Mouse (Mus musculus): ENCODE measurements around the gene Rnaset2a. TPM values are rescaled to one million over a fixed set of nuclear protein-coding genes. Genes with fewer than 3 reads are reported as not detected.
"Not testable (repeated sequence)": the region's sequence is repeated elsewhere in the genome, so short reads cannot be mapped to it uniquely, and the experiment has no call there.

The Rnaset2a gene
- 2.3 TPM in 1 of 2 replicates, not detected in the other for polyA plus RNA-seq (2011; ENCODE audit: insufficient read depth, insufficient read length, low replicate concordance, missing spikeins)

- peak within 1 kb of the TSS; percentile 61 for H3K27ac ChIP-seq (ENCODE audit: control insufficient read depth, insufficient read depth, low read depth, low read length, poor library complexity)
- whole genome bisulfite sequencing: 2% methylated on average over 47 of the region's 67 CpGs
- peak; percentile 34; the same call in 1 of the 2 replicates for TF ChIP-seq POLR2A (IDR thresholded peaks at IDR 0.05; ENCODE audit: borderline replicate concordance, control insufficient read depth, low read depth, low read length)
- H3K4me3 ChIP-seq (replicated peaks; ENCODE audit: control insufficient read depth, low read depth, low read length): peak within 1 kb of the TSS; percentile 65
- H3K4me1 ChIP-seq (ENCODE audit: control insufficient read depth, insufficient read depth, low read length): not testable (repeated sequence)
These were observed at the start of gene Rnaset2a, which contains the start of gene Gm49673 for GRCm38 (mm10) chr17:8147439-8148316. TSS of gene Rnaset2a (minus strand) at chr17:8148097. TSS of gene Gm49673 (minus strand) at chr17:8147788.

GRCm38 (mm10) chr17:8197652-8198051, 49.8 kb upstream of the Rnaset2a start:
- no peak for TF ChIP-seq CTCF (IDR thresholded peaks at IDR 0.05; ENCODE audit: control insufficient read depth, insufficient read depth, low read length)
- no peak for TF ChIP-seq POLR2A (IDR thresholded peaks at IDR 0.05; ENCODE audit: borderline replicate concordance, control insufficient read depth, low read depth, low read length)
- 71% methylated on average over 3 of the region's 3 CpGs for WGBS
- peaks cover 5% of the 10 kb centered on the region; the same call in 1 of the 2 replicates for H3K4me1 ChIP-seq (ENCODE audit: control insufficient read depth, insufficient read depth, low read length)
- no peak overlapping the region for H3K4me3 ChIP-seq (replicated peaks; ENCODE audit: control insufficient read depth, low read depth, low read length)
- H3K27ac ChIP-seq (ENCODE audit: control insufficient read depth, insufficient read depth, low read depth, low read length, poor library complexity): no peak overlapping the region

DNA sequence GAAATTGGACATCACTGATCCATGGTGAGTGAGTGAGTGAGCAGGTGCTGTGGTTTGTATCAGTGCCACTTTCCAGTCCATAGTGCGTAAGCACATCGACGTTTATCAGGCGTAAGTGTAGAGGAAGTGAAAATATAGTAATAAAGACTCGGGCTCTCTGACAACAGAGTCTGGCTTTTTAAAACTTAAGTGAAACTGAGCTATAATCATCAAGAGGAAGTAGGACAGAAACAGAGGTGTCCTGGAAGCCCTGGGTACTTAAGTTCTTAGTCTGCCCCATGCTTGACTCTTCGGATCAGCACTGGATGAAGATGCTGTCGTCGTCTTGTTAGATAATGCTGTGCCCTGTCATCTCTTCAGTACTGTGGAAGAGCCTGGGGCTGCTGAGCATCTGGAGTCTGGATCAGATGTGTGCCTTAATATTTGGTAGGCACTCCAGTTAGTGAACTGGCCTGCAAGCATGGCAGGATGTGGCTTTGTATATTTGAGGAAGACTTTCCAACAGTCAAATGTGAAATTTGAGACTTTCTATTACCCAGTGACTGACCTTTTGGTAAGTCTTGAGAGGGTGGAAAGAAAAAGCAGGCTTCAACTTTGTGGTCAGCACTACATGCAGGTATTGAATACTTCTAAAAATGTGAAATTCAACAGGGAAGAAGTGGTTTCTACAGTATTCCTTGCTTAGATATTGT, 47.9 kb upstream of the Rnaset2a start:
- Histone ChIP-seq H3K4me1 (ENCODE audit: control insufficient read depth, insufficient read depth, low read length) (peaks cover 5% of the 10 kb centered on the region; the same call in 1 of the 2 replicates), H3K4me3 (replicated peaks; ENCODE audit: control insufficient read depth, low read depth, low read length) (peak overlapping the region; percentile 25), H3K27ac (ENCODE audit: control insufficient read depth, insufficient read depth, low read depth, low read length, poor library complexity) (peak overlapping the region; percentile 88)
- no peak for TF ChIP-seq POLR2A (IDR thresholded peaks at IDR 0.05; ENCODE audit: borderline replicate concordance, control insufficient read depth, low read depth, low read length)
- TF ChIP-seq CTCF (IDR thresholded peaks at IDR 0.05; ENCODE audit: control insufficient read depth, insufficient read depth, low read length): no peak
- 14% methylated on average over 8 of the region's 8 CpGs for WGBS

GRCm38 (mm10) chr17:8193678-8194077, 45.8 kb upstream of the Rnaset2a start:
- TF ChIP-seq CTCF (IDR thresholded peaks at IDR 0.05; ENCODE audit: control insufficient read depth, insufficient read depth, low read length): no peak
- Histone ChIP-seq H3K4me3 (replicated peaks; ENCODE audit: control insufficient read depth, low read depth, low read length) (no peak overlapping the region), H3K4me1 (ENCODE audit: control insufficient read depth, insufficient read depth, low read length) (peaks cover 2% of the 10 kb centered on the region; the same call in 1 of the 2 replicates), H3K27ac (ENCODE audit: control insufficient read depth, insufficient read depth, low read depth, low read length, poor library complexity) (no peak overlapping the region)
- 83% methylated on average over 8 of the region's 8 CpGs for WGBS

DNA sequence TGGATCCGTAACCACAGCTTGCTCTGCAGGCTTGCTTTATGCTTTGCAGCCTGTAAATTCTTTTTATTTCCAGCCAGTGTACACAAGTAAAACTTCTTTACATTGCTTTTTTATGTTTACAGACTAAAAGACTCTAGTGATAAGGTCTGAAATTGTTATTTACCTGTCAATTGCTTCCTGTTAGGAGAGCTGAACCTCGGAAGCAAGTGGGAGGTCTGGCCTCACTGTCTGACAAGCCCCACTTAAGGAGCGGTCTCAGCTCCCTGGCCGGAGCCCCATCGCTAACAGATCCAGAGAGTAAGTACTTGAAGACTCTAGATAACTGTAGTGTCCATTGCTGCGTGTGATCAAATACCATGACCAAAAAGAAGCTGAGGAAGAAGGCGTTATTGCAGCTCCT, 36.3 kb upstream of the Rnaset2a start:
- Histone ChIP-seq H3K27ac (ENCODE audit: control insufficient read depth, insufficient read depth, low read depth, low read length, poor library complexity) (no peak overlapping the region), H3K4me3 (replicated peaks; ENCODE audit: control insufficient read depth, low read depth, low read length) (no peak overlapping the region), H3K4me1 (ENCODE audit: control insufficient read depth, insufficient read depth, low read length) (no peaks in the 10 kb centered on the region)
- 90% methylated on average over 7 of the region's 7 CpGs for WGBS
- TF ChIP-seq CTCF (IDR thresholded peaks at IDR 0.05; ENCODE audit: control insufficient read depth, insufficient read depth, low read length) (no peak), POLR2A (IDR thresholded peaks at IDR 0.05; ENCODE audit: borderline replicate concordance, control insufficient read depth, low read depth, low read length) (no peak)

GRCm38 (mm10) chr17:8183815-8184214, 35.9 kb upstream of the Rnaset2a start:
- H3K4me3 ChIP-seq (replicated peaks; ENCODE audit: control insufficient read depth, low read depth, low read length): no peak overlapping the region
- H3K4me1 ChIP-seq (ENCODE audit: control insufficient read depth, insufficient read depth, low read length): no peaks in the 10 kb centered on the region
- TF ChIP-seq CTCF (IDR thresholded peaks at IDR 0.05; ENCODE audit: control insufficient read depth, insufficient read depth, low read length) (no peak), POLR2A (IDR thresholded peaks at IDR 0.05; ENCODE audit: borderline replicate concordance, control insufficient read depth, low read depth, low read length) (no peak)
- no peak overlapping the region for H3K27ac ChIP-seq (ENCODE audit: control insufficient read depth, insufficient read depth, low read depth, low read length, poor library complexity)
- 92% methylated on average over 5 of the region's 5 CpGs for WGBS

DNA sequence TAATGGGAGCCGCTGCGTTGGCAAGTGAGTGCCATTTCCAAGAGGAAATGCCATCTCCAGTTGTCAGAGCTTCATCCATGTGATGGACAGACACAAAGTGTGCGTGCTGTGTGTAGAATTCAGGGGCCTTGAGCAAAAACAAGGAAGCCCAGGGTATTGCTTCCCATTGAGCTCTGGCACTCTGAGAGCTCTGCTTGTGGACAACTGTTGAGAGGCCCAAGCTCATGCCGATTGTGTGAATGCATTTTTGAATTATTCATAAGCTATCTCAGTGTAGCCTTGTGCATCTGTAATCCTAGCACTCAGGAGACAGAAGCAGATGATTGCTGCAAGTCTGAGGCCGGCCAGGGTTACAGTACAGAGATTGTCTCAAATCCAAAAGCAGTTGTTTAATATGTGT, 29.2 kb upstream of the Rnaset2a start:
- no peak overlapping the region for H3K4me3 ChIP-seq (replicated peaks; ENCODE audit: control insufficient read depth, low read depth, low read length)
- TF ChIP-seq POLR2A (IDR thresholded peaks at IDR 0.05; ENCODE audit: borderline replicate concordance, control insufficient read depth, low read depth, low read length): no peak
- TF ChIP-seq CTCF (IDR thresholded peaks at IDR 0.05; ENCODE audit: control insufficient read depth, insufficient read depth, low read length): no peak
- H3K4me1 ChIP-seq (ENCODE audit: control insufficient read depth, insufficient read depth, low read length): no peaks in the 10 kb centered on the region
- 88% methylated on average over 5 of the region's 5 CpGs for WGBS
- no peak overlapping the region for H3K27ac ChIP-seq (ENCODE audit: control insufficient read depth, insufficient read depth, low read depth, low read length, poor library complexity)

DNA sequence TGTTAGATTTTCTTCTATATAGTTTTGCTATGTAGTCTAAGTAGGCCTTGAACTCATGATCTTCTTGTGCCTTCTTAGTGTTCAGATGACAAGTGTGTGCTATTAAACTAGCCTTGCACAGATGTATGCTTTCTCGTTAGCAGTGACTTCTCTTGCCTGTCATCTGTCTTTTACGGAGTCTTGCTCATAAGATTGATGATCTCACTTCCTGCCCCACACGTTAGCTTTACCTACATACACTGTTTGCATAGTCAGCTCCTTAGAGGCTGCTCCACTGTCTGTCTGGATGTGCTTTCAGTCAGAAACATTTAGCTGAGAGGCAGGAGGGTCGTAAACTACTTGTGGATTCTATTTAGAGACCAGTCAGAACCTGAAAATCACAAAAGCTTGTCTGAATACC, 23.2 kb upstream of the Rnaset2a start:
- 57% methylated on average over 4 of the region's 4 CpGs for WGBS
- TF ChIP-seq POLR2A (IDR thresholded peaks at IDR 0.05; ENCODE audit: borderline replicate concordance, control insufficient read depth, low read depth, low read length) (no peak), CTCF (IDR thresholded peaks at IDR 0.05; ENCODE audit: control insufficient read depth, insufficient read depth, low read length) (no peak)

More for the DNA sequence above, 23.2 kb upstream of the Rnaset2a start:
- Histone ChIP-seq H3K4me3 (replicated peaks; ENCODE audit: control insufficient read depth, low read depth, low read length) (no peak overlapping the region), H3K27ac (ENCODE audit: control insufficient read depth, insufficient read depth, low read depth, low read length, poor library complexity) (no peak overlapping the region), H3K4me1 (ENCODE audit: control insufficient read depth, insufficient read depth, low read length) (no peaks in the 10 kb centered on the region; the same call in 1 of the 2 replicates)

Measured in bone marrow, adult 2 months (tissue).